Mouse (Mus musculus) testis, adult 2 months (tissue): Measurements from ENCODE around the gene Cd163. TPM values are rescaled to one million over a fixed set of nuclear protein-coding genes. Genes with fewer than 3 reads are reported as not detected.
"Not testable (repeated sequence)": the region's sequence is repeated elsewhere in the genome, so short reads cannot be mapped to it uniquely, and the experiment has no call there.

Experiments used
- H3K27ac ChIP-seq: fragments of 200-500 bp; 2 replicates; pipeline ENCODE4 v1.5.1; 2012; ENCODE audit warnings: low read depth, low read length; ENCODE audit not compliant: control insufficient read depth, insufficient read depth
- H3K27me3 ChIP-seq: fragments of 200-500 bp; 2 replicates; pipeline ENCODE4 v1.6.1; 2012; ENCODE audit warnings: mild to moderate bottlenecking, low read length, moderate library complexity; ENCODE audit not compliant: control insufficient read depth, insufficient read depth
- H3K36me3 ChIP-seq: fragments of 200-500 bp; 2 replicates; pipeline ENCODE4 v1.6.1; 2012; ENCODE audit warnings: mild to moderate bottlenecking, low read length; ENCODE audit not compliant: control insufficient read depth, insufficient read depth
- H3K4me1 ChIP-seq: fragments of 200-500 bp; 2 replicates; pipeline ENCODE4 v1.6.1; 2012; ENCODE audit warnings: low read length; ENCODE audit not compliant: control insufficient read depth, insufficient read depth
- H3K4me3 ChIP-seq: fragments of 200-500 bp; 2 replicates; pipeline ENCODE4 v1.5.1; 2012; ENCODE audit warnings: low read depth, mild to moderate bottlenecking, low read length, moderate library complexity, mixed read lengths; ENCODE audit not compliant: control insufficient read depth
- CTCF ChIP-seq: fragments of 200-500 bp; IDR thresholded peaks from 2 replicates; pipeline ENCODE4 v1.5.1; 2012; ENCODE audit warnings: low read depth, mild to moderate bottlenecking, inconsistent platforms, low read length, moderate library complexity; ENCODE audit not compliant: control insufficient read depth, insufficient read depth, insufficient replicate concordance
- POLR2A ChIP-seq: fragments of 200-500 bp; IDR thresholded peaks from 2 replicates; pipeline ENCODE4 v1.6.1; 2012; ENCODE audit warnings: low read depth, mild to moderate bottlenecking, inconsistent platforms, low read length, moderate library complexity; ENCODE audit not compliant: control insufficient read depth
- polyA plus RNA-seq: library from polyadenylated mRNA; depleted of rRNA; stranded (reverse); fragments of >200 nt; gene quantifications from 2 replicates; pipeline ENCODE4 v1.2.3, GENCODE M21; 2012

Cd163 gene
- polyA plus RNA-seq, 1 experiment = 0.16 TPM

GRCm38 (mm10) chr6:124282731-124283130, 21.7 kb upstream of the Cd163 start:
- no peak for TF ChIP-seq POLR2A
- no peak for TF ChIP-seq CTCF
- Histone ChIP-seq H3K4me1 (peaks cover 5% of the 10 kb centered on the region), H3K27ac (no peak overlapping the region), H3K4me3 (no peak overlapping the region), H3K27me3 (no peaks in the 10 kb centered on the region), H3K36me3 (no peaks in the 10 kb centered on the region)

GRCm38 (mm10) chr6:124297378-124297777, 7.1 kb upstream of the Cd163 start:
- not testable (repeated sequence) for H3K36me3 ChIP-seq, H3K4me3 ChIP-seq, H3K27me3 ChIP-seq

GRCm38 (mm10) chr6:124301447-124302192, 2.8 kb upstream of the Cd163 start:
- H3K36me3 ChIP-seq = no peaks in the 10 kb centered on the region
- no peak overlapping the region for H3K27ac ChIP-seq
- TF ChIP-seq POLR2A (no peak), CTCF (no peak)
- no peak overlapping the region for H3K4me3 ChIP-seq
- H3K27me3 ChIP-seq = no peaks in the 10 kb centered on the region
- H3K4me1 ChIP-seq = no peaks in the 10 kb centered on the region

More at GRCm38 (mm10) chr6:124297378-124297777, 7.1 kb upstream of the Cd163 start:
- not testable (repeated sequence) for H3K4me1 ChIP-seq, H3K27ac ChIP-seq

GRCm38 (mm10) chr6:124308935-124309334, 4.5 kb downstream of the Cd163 start:
- H3K27me3 ChIP-seq = no peaks in the 10 kb centered on the region
- H3K4me3 ChIP-seq = no peak overlapping the region
- TF ChIP-seq CTCF (no peak), POLR2A (no peak)
- no peaks in the 10 kb centered on the region for H3K4me1 ChIP-seq
- H3K36me3 ChIP-seq = no peaks in the 10 kb centered on the region
- H3K27ac ChIP-seq = no peak overlapping the region

DNA sequence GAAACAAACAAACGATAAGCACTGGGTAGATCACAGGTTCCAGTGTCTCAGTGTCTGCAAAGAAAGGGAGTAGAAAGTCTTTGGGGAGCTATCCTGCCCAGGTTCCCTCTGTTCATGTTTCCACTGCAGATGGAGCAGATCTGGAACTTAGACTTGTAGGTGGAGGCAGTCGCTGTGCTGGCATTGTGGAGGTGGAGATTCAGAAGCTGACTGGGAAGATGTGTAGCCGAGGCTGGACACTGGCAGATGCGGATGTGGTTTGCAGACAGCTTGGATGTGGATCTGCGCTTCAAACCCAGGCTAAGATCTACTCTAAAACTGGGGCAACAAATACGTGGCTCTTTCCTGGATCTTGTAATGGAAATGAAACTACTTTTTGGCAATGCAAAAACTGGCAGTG, 7.8 kb downstream of the Cd163 start:
- Histone ChIP-seq H3K4me3 (no peak overlapping the region), H3K4me1 (no peaks in the 10 kb centered on the region), H3K36me3 (no peaks in the 10 kb centered on the region), H3K27ac (no peak overlapping the region), H3K27me3 (no peaks in the 10 kb centered on the region)
- TF ChIP-seq CTCF (no peak), POLR2A (no peak)

- peaks cover 7% of the 10 kb centered on the region for H3K4me1 ChIP-seq
- no peaks in the 10 kb centered on the region for H3K27me3 ChIP-seq
- H3K4me3 ChIP-seq = no peak overlapping the region
- H3K27ac ChIP-seq = no peak overlapping the region
- TF ChIP-seq POLR2A (no peak), CTCF (no peak)
- no peaks in the 10 kb centered on the region for H3K36me3 ChIP-seq
Observed at GRCm38 (mm10) chr6:124320371-124320770, 15.9 kb downstream of the Cd163 start.

DNA sequence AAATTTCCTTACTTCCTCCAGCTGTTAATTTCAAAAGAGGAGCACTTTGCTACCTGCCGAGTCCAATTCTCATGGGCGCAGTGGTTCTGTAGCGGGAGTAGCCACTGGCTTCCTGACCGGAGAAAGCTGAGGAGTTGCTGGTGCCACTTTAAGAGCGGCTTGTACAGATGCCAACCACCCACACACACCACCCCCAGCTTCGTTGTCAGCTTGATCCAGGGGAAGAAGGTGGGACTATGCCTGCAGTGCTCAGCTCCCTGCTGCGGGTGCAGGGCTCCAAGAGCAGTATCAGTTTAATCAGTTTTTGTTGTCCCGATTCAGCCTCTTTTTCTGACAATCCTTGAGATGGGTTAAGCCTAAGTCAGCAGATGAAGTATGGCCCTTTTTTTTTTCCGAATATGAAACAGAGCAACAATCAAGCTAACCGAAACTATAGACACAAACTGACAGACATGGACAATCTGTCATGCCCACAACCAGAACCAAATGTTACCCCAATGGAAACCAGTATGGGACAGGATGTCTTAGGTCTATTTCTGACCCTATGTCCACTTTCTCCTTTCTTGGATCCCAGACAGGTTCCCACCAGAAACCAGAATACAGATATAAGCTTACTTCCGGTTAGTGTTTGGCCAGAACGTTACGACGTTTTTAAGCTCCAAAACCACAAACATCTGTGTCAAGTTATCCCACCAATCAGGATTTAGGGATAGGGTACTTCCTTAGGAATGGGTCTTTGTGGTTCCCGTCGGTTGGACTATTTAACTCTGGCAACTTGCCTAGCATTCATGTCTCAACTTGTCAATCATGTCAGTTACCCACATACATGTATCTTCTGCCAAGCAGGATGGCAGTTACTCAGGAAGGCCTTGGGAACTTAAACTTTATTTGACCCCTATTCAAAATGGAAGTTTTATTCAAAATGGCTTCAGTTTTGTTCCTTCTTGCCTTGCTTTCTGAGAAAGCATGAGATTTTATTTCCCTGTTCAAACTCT, 17.3 kb downstream of the Cd163 start:
- Histone ChIP-seq H3K27me3 (no peaks in the 10 kb centered on the region), H3K27ac (no peak overlapping the region)

More for the DNA sequence above, 17.3 kb downstream of the Cd163 start:
- peaks cover 7% of the 10 kb centered on the region for H3K4me1 ChIP-seq
- H3K36me3 ChIP-seq = no peaks in the 10 kb centered on the region
- H3K4me3 ChIP-seq = no peak overlapping the region
- TF ChIP-seq POLR2A = no peak
- no peak for TF ChIP-seq CTCF
